Mouse (Mus musculus) heart, adult 2 months (tissue): ENCODE measurements at regions not wholly inside any gene's neighbourhood (a gene's known extent, or its start where the extent isn't known, plus 50 kb on each side); places are given as distances from the start of the nearest gene placed in this dataset.

Source experiments
- CTCF ChIP-seq: fragments of 200-600 bp; IDR thresholded peaks from 2 replicates; pipeline ENCODE4 v1.8.1; 2022; ENCODE audit warnings: antibody characterized with exemption, mild to moderate bottlenecking, moderate library complexity
- EP300 ChIP-seq: fragments of 200-500 bp; IDR thresholded peaks from 2 replicates; pipeline ENCODE4 v1.6.1; 2011; ENCODE audit warnings: low read depth, low read length, control low read depth; ENCODE audit not compliant: insufficient read depth
- POLR2A ChIP-seq: fragments of 200-500 bp; IDR thresholded peaks from 2 replicates; pipeline ENCODE4 v1.6.1; 2011; ENCODE audit warnings: mild to moderate bottlenecking, low read depth, low read length, control low read depth; ENCODE audit not compliant: insufficient read depth

DNA sequence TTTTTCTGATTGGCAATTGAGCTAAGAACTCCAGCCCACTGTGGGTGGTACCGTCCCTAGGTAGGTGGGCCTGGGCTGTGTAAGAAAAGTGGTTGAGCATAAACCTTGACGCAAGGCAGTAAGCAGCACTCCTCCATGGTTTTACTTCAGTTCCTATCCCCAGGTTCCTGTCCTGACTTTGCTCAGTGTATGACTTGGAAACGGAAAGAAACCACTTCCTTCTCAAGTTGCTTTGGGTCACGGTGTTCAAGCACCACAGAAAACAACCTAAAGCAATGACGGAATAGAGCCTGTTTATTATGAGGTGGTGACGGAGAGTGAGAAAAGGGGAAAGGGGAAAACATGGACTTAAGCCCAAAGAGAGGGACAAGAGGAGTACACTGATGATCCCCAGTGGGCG is 64.0 kb upstream of the Jak1 start:
- TF ChIP-seq POLR2A (no peak), EP300 (no peak), CTCF (no peak)
